Mouse (Mus musculus) cortical plate, adult 2 months (tissue): Measurements from ENCODE around the gene Fam81a.

Source experiments
- CTCF ChIP-seq: fragments of 200-500 bp; IDR thresholded peaks from 2 replicates; pipeline ENCODE4 v1.5.1; 2011; ENCODE audit warnings: mild to moderate bottlenecking, control low read depth, low read length; ENCODE audit not compliant: insufficient read depth; ENCODE audit errors: extremely low read depth
- POLR2A ChIP-seq: fragments of 200-500 bp; IDR thresholded peaks from 2 replicates; pipeline ENCODE4 v1.6.1; 2011; ENCODE audit warnings: mild to moderate bottlenecking, low read length, control low read depth; ENCODE audit not compliant: insufficient read depth; ENCODE audit errors: extremely low read depth

- TF ChIP-seq POLR2A: no peak
- no peak for TF ChIP-seq CTCF
These were observed 34.2 kb downstream of the Fam81a start for GRCm38 (mm10) chr9:70108151-70108550.
